15 mouse cellular contexts compared by ENCODE assay signal in the genomic region with DNA sequence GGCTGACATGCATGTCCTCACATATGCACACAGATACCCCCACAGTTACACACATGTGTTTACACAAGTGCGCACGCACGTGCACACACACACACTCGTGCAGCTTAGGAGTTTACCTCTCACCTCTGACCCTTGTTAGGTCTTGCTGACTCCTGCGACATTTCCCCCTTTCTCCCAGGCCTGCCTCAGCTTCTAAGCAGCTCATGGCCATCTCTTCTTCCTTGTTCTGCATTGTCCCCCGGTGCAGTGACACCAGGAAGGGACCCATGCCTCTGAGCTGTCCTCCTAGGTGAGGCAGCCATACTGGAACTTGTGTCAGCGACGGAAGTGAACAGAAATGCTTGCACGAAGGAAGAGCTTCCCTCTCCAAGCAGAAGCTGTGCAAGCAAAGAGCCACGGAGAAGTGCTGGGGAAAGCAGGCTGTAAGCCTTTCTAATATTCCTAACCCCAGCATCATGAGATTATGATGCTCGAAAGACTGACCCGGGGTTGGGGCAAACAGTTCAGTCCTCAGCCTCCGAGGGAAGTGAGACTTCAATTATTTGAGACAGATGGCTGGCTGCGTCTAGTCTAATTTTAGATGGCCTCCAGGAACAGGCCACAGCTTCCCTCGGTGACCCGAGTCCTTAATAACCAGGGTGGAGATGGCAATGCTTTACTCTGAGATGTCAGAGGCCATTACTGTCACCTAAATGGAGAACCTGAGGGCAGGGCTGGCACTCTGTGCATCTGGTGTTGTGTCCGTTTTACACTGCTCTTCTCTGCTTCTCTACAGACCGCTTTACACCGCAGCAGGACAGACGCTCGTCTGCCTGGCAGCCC.
DNase-seq lines count a peak whose midpoint lies in the region; ATAC-seq lines count a peak whose summit lies in the region.
"Had no signal": no experiment of that assay in that cellular context is flagged by ENCODE, and none has a peak within 500 bp of the region (broad histone marks: within the 10 kb centered on the region; RNA-seq: fewer than 3 reads in every experiment).

No protein-coding gene starts in this region.

- peak overlapping the region; percentile 71 for H3K27ac ChIP-seq in forebrain, embryonic 10.5 days
- no peak overlapping the region for H3K27ac ChIP-seq in forebrain, embryonic 14.5 days (ENCODE audit: low read depth, low read length)
- H3K27ac ChIP-seq in neural tube, embryonic 11.5 days (ENCODE audit: low read depth, low read length) = no peak overlapping the region
- no peak overlapping the region for H3K27ac ChIP-seq in neural tube, embryonic 15.5 days (replicated peaks)
- H3K27ac ChIP-seq in limb, embryonic 11.5 days (replicated peaks; ENCODE audit: low read depth, low read length) = no peak overlapping the region

- 71% methylated on average over 21 of the region's 21 CpGs for WGBS in forebrain, embryonic 10.5 days
- WGBS in forebrain, embryonic 14.5 days = 83% methylated on average over 21 of the region's 21 CpGs
- 72% methylated on average over 21 of the region's 21 CpGs for whole genome bisulfite sequencing in neural tube, embryonic 11.5 days
- 72% methylated on average over 21 of the region's 21 CpGs for WGBS in neural tube, embryonic 15.5 days
- 52% methylated on average over 21 of the region's 21 CpGs for WGBS in limb, embryonic 11.5 days

- H3K9me3 ChIP-seq in forebrain, embryonic 10.5 days = peaks cover 9% of the 10 kb centered on the region
- H3K9me3 ChIP-seq in forebrain, embryonic 14.5 days (replicated peaks; ENCODE audit: control insufficient read depth, low read length) = no peaks in the 10 kb centered on the region
- H3K9me3 ChIP-seq in neural tube, embryonic 11.5 days (ENCODE audit: control insufficient read depth, low read length) = no peaks in the 10 kb centered on the region
- H3K9me3 ChIP-seq in neural tube, embryonic 15.5 days (replicated peaks) = no peaks in the 10 kb centered on the region
- H3K9me3 ChIP-seq in limb, embryonic 11.5 days (ENCODE audit: control insufficient read depth, low read length) = no peaks in the 10 kb centered on the region

- no peaks in the 10 kb centered on the region for H3K27me3 ChIP-seq in forebrain, embryonic 10.5 days (ENCODE audit: poor library complexity, severe bottlenecking)
- H3K27me3 ChIP-seq in forebrain, embryonic 14.5 days (replicated peaks; ENCODE audit: control insufficient read depth, insufficient read depth, low read length) = no peaks in the 10 kb centered on the region
- no peaks in the 10 kb centered on the region for H3K27me3 ChIP-seq in neural tube, embryonic 11.5 days (ENCODE audit: control insufficient read depth, insufficient read depth, low read length)
- H3K27me3 ChIP-seq in neural tube, embryonic 15.5 days (replicated peaks) = no peaks in the 10 kb centered on the region
- no peaks in the 10 kb centered on the region for H3K27me3 ChIP-seq in limb, embryonic 11.5 days (ENCODE audit: control insufficient read depth, insufficient read depth, low read length)
- H3K27me3 ChIP-seq: Patski had no signal

- no peak for ATAC-seq in forebrain, embryonic 14.5 days
- ATAC-seq in neural tube, embryonic 11.5 days (ENCODE audit: insufficient read depth, low FRiP score, low TSS enrichment) = no peak
- ATAC-seq in neural tube, embryonic 15.5 days (ENCODE audit: low FRiP score) = no peak
- ATAC-seq in limb, embryonic 11.5 days (ENCODE audit: insufficient number of reproducible peaks, low FRiP score, low TSS enrichment, low read depth) = no peak
- ATAC-seq: intestine, embryonic 16.5 days; Patski had no signal

- H3K9ac ChIP-seq in forebrain, embryonic 14.5 days (ENCODE audit: low read length) = no peak overlapping the region
- no peak overlapping the region for H3K9ac ChIP-seq in neural tube, embryonic 11.5 days (ENCODE audit: low read length)
- H3K9ac ChIP-seq in neural tube, embryonic 15.5 days (replicated peaks) = no peak overlapping the region
- no peak overlapping the region for H3K9ac ChIP-seq in limb, embryonic 11.5 days (ENCODE audit: low read length)

- peaks cover 28% of the 10 kb centered on the region for H3K4me1 ChIP-seq in forebrain, embryonic 10.5 days
- H3K4me1 ChIP-seq in forebrain, embryonic 14.5 days (ENCODE audit: control insufficient read depth, insufficient read depth, low read length) = no peaks in the 10 kb centered on the region
- H3K4me1 ChIP-seq in neural tube, embryonic 11.5 days (ENCODE audit: control insufficient read depth, insufficient read depth, low read length) = 0 out of 2 replicates have a peak, but pooled peaks cover 3% of the 10 kb centered on the region
- 0 out of 2 replicates have a peak, but pooled peaks cover 3% of the 10 kb centered on the region for H3K4me1 ChIP-seq in neural tube, embryonic 15.5 days
- no peaks in the 10 kb centered on the region for H3K4me1 ChIP-seq in limb, embryonic 11.5 days (ENCODE audit: control insufficient read depth, insufficient read depth, low read length)

- no peak for DNase-seq in forebrain, embryonic 10.5 days (ENCODE audit: extremely low spot score, low spot score)
- DNase-seq in forebrain, embryonic 14.5 days (ENCODE audit: low spot score) = no peak
- DNase-seq in neural tube, embryonic 11.5 days (ENCODE audit: low spot score) = peak; percentile 19
- peak; percentile 31 for DNase-seq in limb, embryonic 11.5 days (ENCODE audit: low spot score)
- no peak for DNase-seq in Muller cell, postnatal 12 days (ENCODE audit: inconsistent ontology term)
- no peak for DNase-seq in lung, adult 18-20 months
- no peak for DNase-seq in ovary, adult 18-20 months (ENCODE audit: low spot score)
- DNase-seq: adrenal gland, adult 8-10 months; gastrocnemius, postnatal 25 days; kidney, postnatal 36 days; lung, postnatal 10 days had no signal

- H3K4me2 ChIP-seq in forebrain, embryonic 14.5 days (ENCODE audit: low read length) = no peak overlapping the region
- H3K4me2 ChIP-seq in neural tube, embryonic 11.5 days (ENCODE audit: low read depth) = no peak overlapping the region
- no peak overlapping the region for H3K4me2 ChIP-seq in neural tube, embryonic 15.5 days
- H3K4me2 ChIP-seq in limb, embryonic 11.5 days (ENCODE audit: low read depth, severe bottlenecking) = no peak overlapping the region
- H3K4me2 ChIP-seq: liver, embryonic 11.5 days had no signal

- no peaks in the 10 kb centered on the region for H3K36me3 ChIP-seq in forebrain, embryonic 10.5 days (replicated peaks)
- no peaks in the 10 kb centered on the region for H3K36me3 ChIP-seq in forebrain, embryonic 14.5 days (ENCODE audit: control insufficient read depth, insufficient read depth, low read length)
- no peaks in the 10 kb centered on the region for H3K36me3 ChIP-seq in neural tube, embryonic 11.5 days (ENCODE audit: control insufficient read depth, insufficient read depth, low read length)
- H3K36me3 ChIP-seq in neural tube, embryonic 15.5 days = no peaks in the 10 kb centered on the region
- H3K36me3 ChIP-seq in limb, embryonic 11.5 days (ENCODE audit: control insufficient read depth, insufficient read depth, low read length) = no peaks in the 10 kb centered on the region

- no peak overlapping the region for H3K4me3 ChIP-seq in forebrain, embryonic 10.5 days
- H3K4me3 ChIP-seq in forebrain, embryonic 14.5 days (ENCODE audit: low read depth, low read length) = no peak overlapping the region
- H3K4me3 ChIP-seq in neural tube, embryonic 11.5 days (ENCODE audit: low read depth, low read length) = no peak overlapping the region
- H3K4me3 ChIP-seq in neural tube, embryonic 15.5 days (replicated peaks) = no peak overlapping the region
- no peak overlapping the region for H3K4me3 ChIP-seq in limb, embryonic 11.5 days (ENCODE audit: low read depth, low read length)

Comparison
In these comparisons a context has a peak if more than half of its experiments do, and no peak if none do; other contexts are left out.
1. DNase-seq: peak in neural tube, embryonic 11.5 days (single experiment) and limb, embryonic 11.5 days (single experiment); none in forebrain, embryonic 10.5 days (single experiment), forebrain, embryonic 14.5 days (single experiment), Muller cell, postnatal 12 days (single experiment), lung, adult 18-20 months (0 of 2) and ovary, adult 18-20 months (single experiment).